Mouse (Mus musculus) liver, embryonic 16.5 days (tissue): ENCODE measurements around the gene Frmd4b. TPM values are rescaled to one million over a fixed set of nuclear protein-coding genes. Genes with fewer than 3 reads are reported as not detected.

Source experiments
- ATAC-seq: fragments of 200-750 bp; cut with Nextera tagmentation; 2 replicates; pipeline ENCODE4 v1.8.0; 2017; ENCODE audit warnings: low read depth, mild to moderate bottlenecking, moderate number of reproducible peaks, moderate library complexity
- H3K27ac ChIP-seq: fragments of 300-500 bp; sonication (generic); 2 replicates; pipeline ENCODE4 v1.5.1; 2014; ENCODE audit warnings: mild to moderate bottlenecking, low read length
- H3K27me3 ChIP-seq: fragments of 300-500 bp; sonication (generic); 2 replicates; pipeline ENCODE4 v1.6.1; 2014; ENCODE audit warnings: low read depth, low read length, mixed read lengths; ENCODE audit not compliant: control insufficient read depth, insufficient read depth
- H3K36me3 ChIP-seq: fragments of 300-500 bp; sonication (generic); 2 replicates; pipeline ENCODE4 v1.6.1; 2014; ENCODE audit warnings: mild to moderate bottlenecking; ENCODE audit not compliant: control insufficient read depth, insufficient read depth
- H3K4me1 ChIP-seq: fragments of 300-500 bp; sonication (generic); 2 replicates; pipeline ENCODE4 v1.6.1; 2014; ENCODE audit warnings: low read depth, low read length, mixed read lengths; ENCODE audit not compliant: control insufficient read depth
- H3K4me2 ChIP-seq: fragments of 300-500 bp; sonication (generic); 2 replicates; pipeline ENCODE4 v1.6.1; 2014; ENCODE audit warnings: low read depth, low read length, mixed read lengths
- H3K4me3 ChIP-seq: fragments of 300-500 bp; sonication (generic); 2 replicates; pipeline ENCODE4 v1.5.1; 2014; ENCODE audit warnings: low read depth, mild to moderate bottlenecking, low read length
- H3K9ac ChIP-seq: fragments of 300-500 bp; sonication (generic); 2 replicates; pipeline ENCODE4 v1.6.1; 2014; ENCODE audit warnings: low read depth, low read length
- H3K9me3 ChIP-seq: fragments of 300-500 bp; sonication (generic); replicated peaks from 2 replicates; pipeline ENCODE4 v1.6.1; 2016; ENCODE audit warnings: low read length; ENCODE audit not compliant: control insufficient read depth
- WGBS: fragments of 180-500 bp; shearing (Covaris S2); extraction: QIAGEN DNeasy Blood & Tissue Kit; methylation state at CpG from one replicate; pipeline ENCODE4 v1.1.7; 2014; ENCODE audit not compliant: insufficient replicate concordance; 5-methylcytosine and 5-hydroxymethylcytosine counted together
- polyA plus RNA-seq: library from polyadenylated mRNA; unstranded; fragments of >200 nt; fragmentation: Nextera tagmentation; extraction: Ambion mirVana; gene quantifications from 2 replicates; pipeline ENCODE4 v1.2.1, GENCODE M21; 2015

Gene Frmd4b
- polyA plus RNA-seq, 1 experiment from 2014 or later: 8.9 TPM

GRCm38 (mm10) chr6:97341148-97341547, 276.2 kb downstream of the Frmd4b start:
- H3K4me2 ChIP-seq: no peak overlapping the region
- no peaks in the 10 kb centered on the region for H3K4me1 ChIP-seq
- H3K27ac ChIP-seq: no peak overlapping the region
- no peaks in the 10 kb centered on the region for H3K9me3 ChIP-seq
- 59% methylated on average over 3 of the region's 3 CpGs for WGBS
- H3K36me3 ChIP-seq: no peaks in the 10 kb centered on the region; the same call in 1 of the 2 replicates
- H3K27me3 ChIP-seq: no peaks in the 10 kb centered on the region
- no peak for ATAC-seq
- no peak overlapping the region for H3K9ac ChIP-seq
- no peak overlapping the region for H3K4me3 ChIP-seq

DNA sequence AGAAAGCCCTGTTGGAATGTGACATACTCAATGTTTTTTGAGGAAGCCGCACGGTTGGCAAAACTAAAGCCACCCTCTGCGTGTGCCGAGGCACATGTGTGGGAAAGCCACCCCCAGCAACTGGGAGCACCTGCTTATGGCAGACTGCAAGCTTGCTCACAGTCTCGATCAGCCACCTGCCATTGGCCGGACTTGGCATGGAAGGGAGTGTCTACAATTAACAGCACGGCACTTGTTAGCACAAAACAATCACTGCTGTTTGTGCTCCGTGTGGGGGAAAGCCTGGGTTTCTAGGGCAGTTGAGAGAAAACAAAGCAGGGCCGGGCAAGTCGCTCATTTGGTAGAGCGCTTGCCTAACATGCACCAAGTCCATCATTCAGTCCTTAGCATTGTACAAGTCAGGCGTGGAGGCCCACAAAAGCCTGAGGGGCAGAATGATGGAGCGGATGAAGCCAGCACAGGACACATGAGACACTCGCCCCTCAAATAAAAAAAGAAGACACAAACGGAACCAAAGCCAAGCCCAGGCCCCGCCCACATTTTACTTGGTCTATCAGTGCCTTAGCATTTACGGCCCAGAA, 277.0 kb downstream of the Frmd4b start:
- H3K27ac ChIP-seq: no peak overlapping the region
- no peaks in the 10 kb centered on the region for H3K4me1 ChIP-seq
- H3K4me2 ChIP-seq: no peak overlapping the region
- no peak overlapping the region for H3K9ac ChIP-seq
- no peak for ATAC-seq
- no peak overlapping the region for H3K4me3 ChIP-seq
- 73% methylated on average over 17 of the region's 17 CpGs for WGBS
- no peaks in the 10 kb centered on the region for H3K27me3 ChIP-seq
- H3K36me3 ChIP-seq: no peaks in the 10 kb centered on the region; the same call in 1 of the 2 replicates
- no peaks in the 10 kb centered on the region for H3K9me3 ChIP-seq

DNA sequence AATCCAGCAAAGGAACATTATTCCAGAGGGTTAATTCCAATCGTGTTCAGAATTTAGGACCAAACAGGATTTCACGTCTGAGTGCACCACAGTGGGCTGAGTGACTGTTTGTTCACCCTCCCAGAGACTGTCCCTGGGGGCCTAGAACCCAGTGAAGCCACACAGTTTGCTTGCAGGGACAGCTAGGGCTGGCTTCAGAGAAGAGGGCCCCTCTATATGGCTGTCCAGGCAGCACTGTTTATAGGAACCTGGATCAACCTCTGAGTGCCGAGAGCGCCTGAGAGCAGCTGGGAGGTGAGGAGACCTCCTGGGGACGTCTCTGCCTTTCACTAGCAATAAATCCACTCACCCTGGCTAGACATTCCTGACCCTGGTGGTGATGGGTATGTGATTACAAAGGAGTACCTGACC, 278.1 kb downstream of the Frmd4b start:
- no peaks in the 10 kb centered on the region for H3K27me3 ChIP-seq
- no peaks in the 10 kb centered on the region for H3K4me1 ChIP-seq
- H3K4me3 ChIP-seq: no peak overlapping the region
- no peaks in the 10 kb centered on the region for H3K9me3 ChIP-seq
- no peak overlapping the region for H3K9ac ChIP-seq
- H3K27ac ChIP-seq: no peak overlapping the region
- ATAC-seq: no peak
- 55% methylated on average over 5 of the region's 5 CpGs for WGBS
- H3K36me3 ChIP-seq: no peaks in the 10 kb centered on the region; the same call in 1 of the 2 replicates
- no peak overlapping the region for H3K4me2 ChIP-seq

GRCm38 (mm10) chr6:97338843-97339242, 278.5 kb downstream of the Frmd4b start:
- 59% methylated on average over 4 of the region's 4 CpGs for WGBS
- H3K27ac ChIP-seq: no peak overlapping the region
- H3K4me2 ChIP-seq: no peak overlapping the region
- ATAC-seq: no peak
- H3K4me3 ChIP-seq: no peak overlapping the region
- H3K4me1 ChIP-seq: no peaks in the 10 kb centered on the region
- H3K9ac ChIP-seq: no peak overlapping the region
- H3K36me3 ChIP-seq: no peaks in the 10 kb centered on the region; the same call in 1 of the 2 replicates
- no peaks in the 10 kb centered on the region for H3K9me3 ChIP-seq
- H3K27me3 ChIP-seq: no peaks in the 10 kb centered on the region

- H3K36me3 ChIP-seq: no peaks in the 10 kb centered on the region
Measured at GRCm38 (mm10) chr6:97333323-97333722, 284.0 kb downstream of the Frmd4b start.

DNA sequence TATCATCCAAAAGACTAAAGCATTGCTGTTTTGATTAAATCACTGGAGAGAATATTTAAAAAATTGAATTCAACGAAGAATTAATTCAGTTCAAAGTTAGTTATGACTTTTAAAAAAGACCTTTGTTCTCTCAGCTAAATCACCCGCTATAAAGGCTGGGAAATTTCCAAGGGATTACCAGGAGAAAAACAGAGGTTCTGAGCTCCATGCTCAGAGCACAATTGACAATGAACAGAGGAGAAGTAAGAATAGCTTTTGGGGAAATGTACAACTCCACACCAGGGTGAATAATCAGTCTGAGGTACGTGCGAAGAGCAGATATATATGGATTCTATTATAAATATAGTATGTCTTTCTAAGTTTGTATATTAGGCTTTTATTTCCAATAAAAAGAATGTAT, 293.4 kb downstream of the Frmd4b start:
- H3K4me1 ChIP-seq: no peaks in the 10 kb centered on the region
- H3K4me2 ChIP-seq: no peak overlapping the region
- no peak overlapping the region for H3K4me3 ChIP-seq
- no peak overlapping the region for H3K27ac ChIP-seq
- no peak for ATAC-seq
- no peaks in the 10 kb centered on the region for H3K27me3 ChIP-seq
- H3K9me3 ChIP-seq: no peaks in the 10 kb centered on the region
- no peaks in the 10 kb centered on the region for H3K36me3 ChIP-seq
- no peak overlapping the region for H3K9ac ChIP-seq
- 76% methylated on average over 4 of the region's 4 CpGs for WGBS

More at GRCm38 (mm10) chr6:97333323-97333722, 284.0 kb downstream of the Frmd4b start:
- ATAC-seq: no peak
- 55% methylated on average over 3 of the region's 3 CpGs for WGBS
- H3K4me2 ChIP-seq: no peak overlapping the region
- H3K4me1 ChIP-seq: no peaks in the 10 kb centered on the region
- no peak overlapping the region for H3K27ac ChIP-seq
- no peaks in the 10 kb centered on the region for H3K27me3 ChIP-seq
- H3K9ac ChIP-seq: no peak overlapping the region
- H3K9me3 ChIP-seq: no peaks in the 10 kb centered on the region
- no peak overlapping the region for H3K4me3 ChIP-seq

GRCm38 (mm10) chr6:97322126-97322525, 295.2 kb downstream of the Frmd4b start:
- no peaks in the 10 kb centered on the region for H3K9me3 ChIP-seq
- no peak for ATAC-seq
- no peaks in the 10 kb centered on the region for H3K27me3 ChIP-seq
- 47% methylated on average over 12 of the region's 12 CpGs for WGBS
- H3K4me1 ChIP-seq: no peaks in the 10 kb centered on the region
- no peaks in the 10 kb centered on the region for H3K36me3 ChIP-seq
- no peak overlapping the region for H3K4me3 ChIP-seq
- no peak overlapping the region for H3K9ac ChIP-seq
- H3K4me2 ChIP-seq: no peak overlapping the region
- no peak overlapping the region for H3K27ac ChIP-seq

GRCm38 (mm10) chr6:97321156-97321555, 296.2 kb downstream of the Frmd4b start:
- Histone ChIP-seq H3K4me3 (no peak overlapping the region), H3K36me3 (no peaks in the 10 kb centered on the region), H3K4me2 (no peak overlapping the region), H3K4me1 (no peaks in the 10 kb centered on the region), H3K27ac (no peak overlapping the region), H3K9ac (no peak overlapping the region), H3K9me3 (no peaks in the 10 kb centered on the region), H3K27me3 (no peaks in the 10 kb centered on the region)
- ATAC-seq: peak; percentile 16; the same call in 1 of the 2 replicates
- 14% methylated on average over 11 of the region's 11 CpGs for WGBS

DNA sequence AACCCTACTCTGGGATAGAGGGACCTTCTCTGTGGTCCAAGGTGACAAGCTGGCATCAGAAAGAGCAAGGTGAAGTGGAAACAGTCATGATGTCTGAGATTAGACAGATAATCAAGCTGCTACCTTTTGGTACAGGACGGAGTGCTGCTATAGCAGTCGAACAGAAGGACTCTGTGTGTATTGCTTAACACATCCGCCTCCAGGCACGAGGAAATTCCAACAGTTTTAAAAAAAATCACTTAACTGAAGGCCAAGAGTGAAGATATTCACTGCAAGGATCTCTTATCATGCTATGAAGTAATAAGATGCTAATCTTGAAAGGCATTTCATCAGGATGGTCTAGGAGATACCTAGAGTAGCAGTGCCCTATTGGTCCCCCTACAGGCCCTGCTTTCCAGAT, 298.3 kb downstream of the Frmd4b start:
- H3K27ac ChIP-seq: no peak overlapping the region
- H3K9me3 ChIP-seq: no peaks in the 10 kb centered on the region
- no peaks in the 10 kb centered on the region for H3K4me1 ChIP-seq
- no peaks in the 10 kb centered on the region for H3K27me3 ChIP-seq
- no peak overlapping the region for H3K4me2 ChIP-seq
- H3K9ac ChIP-seq: no peak overlapping the region
- no peaks in the 10 kb centered on the region for H3K36me3 ChIP-seq
- H3K4me3 ChIP-seq: no peak overlapping the region
- WGBS: 62% methylated on average over 4 of the region's 4 CpGs
- no peak for ATAC-seq
